Mouse (Mus musculus) liver, embryonic 18 days (tissue): ENCODE measurements around the gene Aifm3. TPM values are rescaled to one million over a fixed set of nuclear protein-coding genes. Genes with fewer than 3 reads are reported as not detected.

Experiments used
- polyA plus RNA-seq: library from polyadenylated mRNA; depleted of rRNA; stranded (reverse); fragments of >200 nt; gene quantifications from 2 replicates; pipeline ENCODE4 v1.2.3, GENCODE M21; 2012; rRNA removed

Gene Aifm3
- polyA plus RNA-seq, result 14.7 and 16.2 TPM in 2 replicates

DNA sequence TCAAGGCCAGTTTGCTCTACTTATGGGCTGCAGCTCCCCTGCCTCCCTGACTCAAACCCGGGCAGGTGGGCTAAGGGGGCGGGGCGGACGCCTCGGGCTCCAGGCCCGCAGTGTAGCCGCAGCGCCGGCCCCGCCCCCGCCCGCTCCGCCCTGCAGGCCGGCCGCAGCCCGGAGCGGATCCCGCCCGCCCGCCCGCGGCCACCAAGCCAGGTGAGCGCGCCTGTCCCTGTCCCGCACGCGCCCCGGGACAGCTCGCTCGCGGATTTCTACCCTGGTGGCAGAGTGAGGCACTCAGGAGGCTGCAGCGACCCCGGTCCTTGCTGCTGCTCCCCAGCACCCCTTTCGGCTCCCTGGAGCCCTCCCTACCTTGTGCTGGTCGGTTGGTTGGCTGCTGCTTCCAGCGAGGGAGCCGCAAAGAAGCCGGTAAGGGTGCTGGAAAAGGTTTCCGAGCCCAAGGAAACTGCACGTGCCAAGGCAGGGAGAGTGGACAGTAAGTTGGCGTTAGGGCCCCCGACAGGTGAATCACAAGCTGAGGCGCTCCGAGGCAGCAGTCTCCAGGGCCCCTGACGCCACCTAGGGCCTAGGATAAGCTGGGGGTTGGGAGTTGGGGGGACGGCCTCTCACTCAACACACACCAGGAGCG lies at the start of gene Aifm3:
Gene Aifm3 (plus strand): TSS at position 143 of the 643 bp plus-strand sequence.

DNA sequence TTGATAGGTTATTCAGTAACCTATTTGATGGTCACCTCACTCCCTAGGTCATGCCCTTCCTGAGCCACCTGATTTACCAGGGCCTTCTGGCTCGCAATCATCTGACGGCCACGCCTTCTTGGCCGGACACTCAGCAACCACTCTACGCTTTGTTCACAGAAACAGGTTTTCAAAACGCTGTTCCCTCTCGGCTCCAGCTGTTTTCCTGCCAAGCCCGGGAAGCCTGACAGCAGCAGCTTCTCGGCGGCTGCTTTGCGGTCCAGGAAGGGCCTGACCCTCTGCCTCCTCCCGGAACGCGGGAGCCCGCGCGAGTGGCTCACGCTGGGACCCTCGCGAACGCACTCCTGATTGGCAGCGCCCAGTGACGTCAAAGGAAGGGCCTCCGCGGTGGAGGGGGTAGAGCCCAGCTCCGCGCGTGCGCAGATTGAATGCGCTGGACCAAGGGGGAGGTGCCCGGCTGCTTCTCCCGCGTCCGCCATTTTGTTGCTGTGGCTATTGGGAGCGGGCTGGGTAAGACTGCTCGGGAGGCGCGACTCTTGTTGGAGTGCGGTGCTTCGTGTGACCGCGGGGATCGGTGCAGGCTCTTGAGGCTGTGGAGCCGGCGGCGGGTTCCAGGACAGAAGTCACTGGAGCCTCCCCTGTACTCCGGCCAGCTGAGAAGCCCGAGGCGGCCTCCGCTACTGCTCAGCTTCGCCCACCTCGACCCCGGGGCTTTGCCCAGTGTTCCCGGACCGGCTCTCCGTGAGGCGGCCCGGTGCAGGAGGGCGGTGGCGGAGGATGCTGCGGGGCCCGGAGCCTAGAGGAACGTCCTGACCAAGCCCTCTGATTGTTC lies 37.7 kb upstream of the Aifm3 start, which contains the start of gene Crkl:
Gene Crkl (plus strand): TSS at position 447 of the 832 bp plus-strand sequence.

DNA sequence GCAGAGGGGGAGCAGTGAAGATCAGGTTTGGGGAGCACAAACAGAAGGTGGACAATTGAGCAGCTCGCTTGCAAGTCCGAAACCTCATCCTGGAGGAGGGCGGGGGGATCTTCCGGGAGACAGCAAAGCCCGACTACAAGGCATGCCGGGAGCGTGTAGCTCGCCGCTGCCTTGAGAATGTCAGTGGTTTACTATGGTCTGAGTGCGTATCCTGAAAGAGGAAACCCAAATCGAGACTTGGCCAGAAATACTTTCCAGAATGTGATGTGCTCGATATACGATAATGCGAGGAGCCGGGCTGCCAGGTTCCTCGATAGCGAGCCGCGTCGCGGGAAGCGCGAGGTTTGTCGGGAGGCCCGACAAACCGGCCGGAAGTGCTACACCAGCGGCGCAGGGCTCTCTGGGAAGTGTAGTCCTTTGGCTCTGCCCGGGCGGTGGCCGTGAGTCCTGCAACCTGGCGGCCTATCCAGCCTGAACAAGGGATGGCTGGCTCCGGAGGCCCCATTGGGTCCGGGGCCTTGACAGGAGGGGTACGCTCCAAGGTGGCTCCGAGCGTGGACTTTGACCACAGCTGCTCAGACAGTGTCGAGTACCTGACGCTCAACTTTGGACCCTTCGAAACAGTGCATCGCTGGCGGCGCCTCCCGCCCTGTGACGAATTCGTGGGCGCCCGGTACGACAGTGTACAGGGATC lies 19.3 kb downstream of the Aifm3 start, which contains the start of gene Lztr1:
Gene Lztr1 (plus strand): TSS at position 143 of the 694 bp plus-strand sequence.

DNA sequence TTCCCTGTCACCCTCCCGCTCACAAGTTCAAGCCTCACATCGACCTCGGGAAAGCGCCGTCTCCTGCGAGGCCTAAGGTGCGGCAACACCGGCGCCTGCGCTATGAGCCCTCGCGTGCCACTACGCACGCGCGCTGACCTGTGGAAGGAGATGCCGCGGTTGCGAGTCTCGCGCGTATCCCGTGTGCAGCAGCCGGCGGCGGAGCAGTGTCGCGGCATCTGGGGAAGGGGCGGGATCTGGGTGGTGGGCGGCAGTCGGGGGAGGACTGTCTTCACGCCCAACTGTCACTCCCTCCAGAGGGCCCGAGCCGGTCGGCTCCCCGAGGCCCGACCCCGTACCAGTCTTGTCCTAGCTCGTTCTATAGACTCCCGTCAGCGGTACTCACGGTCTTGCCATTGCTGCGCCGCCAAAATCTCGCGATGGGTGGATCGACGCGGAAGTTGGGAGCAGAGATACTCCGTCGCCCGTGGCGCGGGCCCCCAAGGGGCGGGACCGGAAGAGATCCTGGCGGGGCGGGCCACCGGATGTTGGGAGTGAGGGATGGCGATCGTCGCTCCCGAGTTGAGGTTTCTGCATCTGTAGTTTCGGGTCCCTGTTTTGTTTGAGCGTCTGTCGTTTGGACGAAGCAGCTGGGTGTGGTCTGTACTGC lies 41.4 kb downstream of the Aifm3 start, which contains the start of gene Thap7:
Gene Thap7 (minus strand): TSS at position 497 of the 649 bp plus-strand sequence.

Other genes starting within 250 kb of the Aifm3 start
- 3.2 TPM in 2 replicates for gene Tmem191c, start 213.5 kb upstream of the Aifm3 start, polyA plus RNA-seq
- 233 and 244 TPM in 2 replicates for gene Serpind1, start 158.2 kb upstream of the Aifm3 start, polyA plus RNA-seq
- 3.8 and 4.5 TPM in 2 replicates for gene Snap29, start 83.6 kb upstream of the Aifm3 start, polyA plus RNA-seq
- 13.2 and 15.5 TPM in 2 replicates for gene Pi4ka, start 83.3 kb upstream of the Aifm3 start, polyA plus RNA-seq
- gene Crkl, start 37.6 kb upstream of the Aifm3 start, polyA plus RNA-seq, result 7.5 and 7.8 TPM in 2 replicates
- gene Lztr1, start 19.1 kb downstream of the Aifm3 start, polyA plus RNA-seq, result 68.0 and 81.9 TPM in 2 replicates
- gene Thap7, start 41.5 kb downstream of the Aifm3 start, polyA plus RNA-seq, result 18.5 and 20.1 TPM in 2 replicates
- 0.06 and 0.11 TPM in 2 replicates for gene Lrrc74b, start 71.6 kb downstream of the Aifm3 start, polyA plus RNA-seq
- 0.08 and 0.10 TPM in 2 replicates for gene P2rx6, start 72.3 kb downstream of the Aifm3 start, polyA plus RNA-seq
- gene Slc7a4, start 93.6 kb downstream of the Aifm3 start, polyA plus RNA-seq, result 5.4 and 6.0 TPM in 2 replicates
- 17.5 and 17.6 TPM in 2 replicates for gene Smpd4, start 129.7 kb downstream of the Aifm3 start, polyA plus RNA-seq
- 1.6 and 1.8 TPM in 2 replicates for gene Ccdc74a, start 156.9 kb downstream of the Aifm3 start, polyA plus RNA-seq
- 12.6 and 18.0 TPM in 2 replicates for gene Med15, start 243.3 kb downstream of the Aifm3 start, polyA plus RNA-seq